Mouse (Mus musculus) thymus, postnatal 36 days (tissue): ENCODE data around the gene Npepps.

Source experiments
- DNase-seq, 2 experiments: peaks; one replicate each; pipeline ENCODE4 v3.0.0; 2022; ENCODE audit warnings: mixed read lengths in 2 of 2

Gene Npepps

DNA sequence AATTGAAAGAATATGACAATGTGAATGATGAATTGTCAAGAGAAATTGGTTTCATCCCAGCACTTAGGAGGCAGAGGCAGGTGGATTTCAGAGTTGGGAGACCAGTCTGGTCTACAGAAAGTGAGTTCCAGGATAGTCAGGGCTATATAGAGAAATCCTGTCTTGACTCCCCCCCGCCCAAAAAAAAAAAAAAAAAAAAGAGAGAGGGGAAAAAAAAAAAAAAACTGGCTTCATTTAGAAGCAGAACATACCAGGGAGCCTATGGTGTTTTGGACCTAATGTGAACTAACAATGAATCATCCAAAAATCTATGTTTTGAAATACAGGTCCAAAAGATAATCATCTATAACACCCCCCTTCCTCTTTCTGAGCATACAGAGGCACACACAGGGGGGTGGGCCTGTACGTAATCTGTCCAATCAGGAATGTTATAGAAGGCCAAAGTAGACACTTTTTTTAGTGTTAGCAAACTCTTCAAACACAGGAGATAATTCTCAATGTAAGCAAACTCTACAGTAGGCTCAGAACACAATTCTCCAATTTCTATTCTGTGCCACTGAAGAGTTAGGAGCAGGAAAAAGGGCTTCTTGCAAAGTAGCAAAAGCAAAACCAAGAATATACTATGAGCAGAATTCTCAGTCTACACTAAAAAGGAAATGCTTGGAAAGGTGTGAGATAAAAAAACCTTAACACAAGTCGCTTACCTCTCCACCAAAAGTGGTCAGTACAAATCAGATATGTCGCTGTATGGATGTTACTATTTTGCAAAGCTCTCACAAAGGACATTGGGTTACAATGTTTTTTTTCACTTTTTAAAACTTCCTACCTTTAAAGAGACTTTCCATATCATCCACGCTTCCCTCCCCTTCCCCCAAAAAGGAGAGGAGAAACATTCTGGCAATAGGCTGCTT lies 94.5 kb downstream of the Npepps start:
- no peak for DNase-seq

DNA sequence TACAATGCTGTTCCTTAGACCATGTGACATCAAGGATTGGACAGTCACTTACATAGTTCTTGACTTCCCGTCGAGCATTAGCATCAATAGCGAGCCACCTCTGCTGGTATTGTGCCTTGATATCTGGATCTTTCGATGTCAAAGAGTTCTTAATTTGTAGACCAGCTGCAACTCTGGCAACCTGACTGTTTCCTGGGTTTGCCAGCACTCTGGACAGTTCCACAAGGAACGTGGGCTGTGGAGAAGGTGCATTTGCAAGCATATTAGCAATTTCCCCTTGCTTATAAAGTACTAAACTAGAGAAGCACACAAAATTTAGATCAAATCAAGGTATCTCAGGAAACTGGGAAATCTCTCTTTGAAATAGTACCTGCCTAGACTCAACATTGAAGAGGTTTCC lies 95.6 kb downstream of the Npepps start:
- DNase-seq = no peak

DNA sequence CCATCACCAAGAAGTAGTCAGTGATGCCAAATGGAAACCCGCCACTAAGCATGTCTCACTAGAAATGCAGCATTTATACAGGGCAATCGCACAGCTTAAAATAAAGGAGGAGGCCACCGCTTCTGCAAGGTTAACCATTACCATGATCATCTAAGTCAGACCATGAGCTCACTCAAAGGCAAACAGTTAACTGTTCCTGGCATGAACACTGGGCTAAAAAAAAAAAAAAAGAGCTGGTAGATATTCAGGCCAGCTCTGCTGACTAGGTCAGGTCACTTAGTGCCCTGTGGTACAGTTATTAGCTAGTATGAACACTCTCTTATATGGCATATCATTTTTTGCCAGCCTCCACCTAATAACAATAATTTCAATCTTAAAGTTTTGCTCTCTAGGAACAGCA lies 98.0 kb downstream of the Npepps start:
- DNase-seq = no peak

DNA sequence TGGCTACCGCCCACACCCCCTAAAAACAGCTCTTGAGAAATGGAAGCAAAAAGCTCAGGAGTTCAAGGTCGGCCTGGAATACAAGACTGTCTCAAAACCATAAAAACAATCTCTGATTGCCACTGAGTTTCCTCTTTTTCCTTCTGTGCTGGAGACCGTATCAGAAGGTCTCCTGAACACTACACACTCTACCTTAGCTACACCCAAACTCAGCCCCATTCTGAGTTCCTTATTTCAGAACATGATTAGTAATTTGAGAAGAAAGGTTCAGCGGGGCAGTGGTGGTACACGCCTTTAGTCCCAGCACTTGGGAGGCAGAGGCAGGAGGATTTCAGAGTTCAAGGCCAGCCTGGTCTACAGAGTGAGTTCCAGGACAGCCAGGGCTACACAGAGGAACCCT lies 99.4 kb downstream of the Npepps start:
- DNase-seq = no peak

DNA sequence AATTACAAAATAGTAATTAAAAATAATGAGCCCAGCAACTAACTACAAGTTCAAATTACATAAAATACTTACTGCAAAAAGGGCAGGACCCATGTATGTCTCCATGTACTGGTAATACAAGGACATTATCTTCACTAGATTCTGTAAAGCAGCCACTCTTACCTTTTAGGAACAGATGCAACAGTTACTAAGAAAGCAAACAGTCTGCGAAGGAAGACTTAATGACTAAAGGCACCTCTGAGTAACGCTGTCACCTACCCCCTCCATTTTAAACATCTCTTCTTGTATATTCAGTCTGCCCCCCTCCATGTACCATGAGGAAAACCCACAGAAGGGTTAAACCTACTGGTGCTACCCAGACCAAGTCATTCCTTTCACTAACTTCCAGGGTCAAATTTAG lies 102.2 kb downstream of the Npepps start:
- DNase-seq = no peak

DNA sequence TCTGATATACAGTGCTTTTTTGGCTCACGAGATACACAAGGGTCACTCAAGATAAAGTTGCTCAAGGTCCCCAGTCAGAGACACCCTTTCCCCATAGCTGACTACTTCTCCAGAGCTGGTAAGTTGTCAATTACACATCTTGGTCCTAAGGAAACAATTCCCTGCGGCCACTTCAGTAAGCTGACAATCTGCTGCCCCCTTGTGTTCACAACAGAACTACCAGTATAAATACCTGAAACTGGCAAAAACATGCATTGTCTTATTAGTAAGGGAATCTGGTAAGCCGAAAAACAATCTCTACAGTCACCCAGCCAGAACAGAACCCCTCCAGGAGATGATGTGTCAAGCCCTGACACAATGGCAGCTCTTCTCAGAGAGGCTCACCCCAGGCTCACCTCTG lies 103.6 kb downstream of the Npepps start:
- peak in 1 of 2 experiments; percentile 15 for DNase-seq

DNA sequence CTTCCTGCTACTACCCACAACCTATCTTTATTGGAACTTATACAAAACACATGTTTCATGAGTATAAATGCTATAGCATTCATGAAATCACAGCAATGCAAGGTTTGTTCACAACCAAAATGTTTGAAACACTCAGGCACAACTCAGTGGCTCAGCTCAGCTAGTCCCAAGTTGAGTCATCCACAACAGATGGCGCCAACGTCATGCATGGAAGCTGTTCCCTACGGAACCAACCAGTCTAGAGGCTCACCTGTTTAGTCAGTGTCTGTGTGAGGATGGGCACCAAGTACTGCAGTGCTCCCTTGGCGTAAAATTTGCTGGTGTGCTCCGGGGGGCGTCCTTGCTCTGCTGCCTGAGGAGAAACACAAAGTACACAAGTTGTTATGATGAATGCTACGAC lies 104.9 kb downstream of the Npepps start:
- DNase-seq = no peak

DNA sequence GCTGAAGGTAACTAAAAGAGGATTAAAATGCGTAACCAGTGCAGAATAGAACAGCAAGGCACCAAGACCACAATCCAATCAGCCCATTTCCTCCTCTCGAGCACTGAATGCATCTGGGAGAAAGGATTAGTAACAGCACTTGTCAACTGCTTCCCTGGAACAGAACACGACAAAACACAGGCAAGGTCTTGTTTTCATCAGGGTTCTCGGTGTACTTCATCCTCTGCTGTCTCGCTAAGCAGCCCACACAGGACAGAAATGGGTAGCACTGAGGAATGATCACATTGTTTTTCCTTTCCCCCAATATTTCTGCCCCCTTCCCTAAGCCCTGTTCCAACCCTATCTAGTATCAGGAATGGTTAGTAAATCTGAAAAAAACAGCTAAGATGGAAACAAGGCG lies 120.1 kb downstream of the Npepps start:
- no peak for DNase-seq

DNA sequence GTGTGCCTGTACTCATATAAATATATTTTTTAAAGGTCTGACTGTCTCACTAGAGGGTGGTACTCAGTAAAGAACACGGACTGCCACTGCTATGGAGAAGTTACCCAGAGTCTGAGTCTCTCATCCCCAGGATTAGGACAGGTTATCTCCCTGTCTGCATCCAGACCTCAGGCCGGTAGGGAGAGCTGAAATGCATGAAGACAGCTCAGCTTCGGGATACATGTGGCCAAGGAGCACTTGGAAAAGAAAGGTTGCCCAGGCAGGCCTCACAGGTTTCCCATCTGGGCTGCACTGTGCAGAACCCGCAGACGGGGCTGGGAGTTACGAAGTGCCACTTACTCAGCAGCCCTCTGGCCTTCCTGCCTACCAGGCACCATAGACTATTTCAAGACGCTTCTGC lies 123.4 kb downstream of the Npepps start:
- peak in 1 of 2 experiments; percentile 0 for DNase-seq
